Mouse (Mus musculus) intestine, embryonic 16.5 days (tissue): Measurements from ENCODE around the gene Flvcr2. TPM values are rescaled to one million over a fixed set of nuclear protein-coding genes. Genes with fewer than 3 reads are reported as not detected.

Experiments
- ATAC-seq: fragments of 200-750 bp; cut with Nextera tagmentation; 2 replicates; pipeline ENCODE4 v1.8.0; 2017; ENCODE audit warnings: moderate TSS enrichment, moderate library complexity
- H3K27ac ChIP-seq: fragments of 300-500 bp; sonication (generic); 2 replicates; pipeline ENCODE4 v1.5.1; 2014; ENCODE audit warnings: mild to moderate bottlenecking, low read length
- H3K27me3 ChIP-seq: fragments of 300-500 bp; sonication (generic); replicated peaks from 2 replicates; pipeline ENCODE4 v1.6.1; 2014; ENCODE audit warnings: low read length, control low read depth, mixed read lengths; ENCODE audit not compliant: control insufficient read depth, insufficient read depth
- H3K36me3 ChIP-seq: fragments of 300-500 bp; sonication (generic); 2 replicates; pipeline ENCODE4 v1.6.1; 2014; ENCODE audit warnings: low read length, control low read depth; ENCODE audit not compliant: control insufficient read depth, insufficient read depth
- H3K4me1 ChIP-seq: fragments of 300-500 bp; sonication (generic); 2 replicates; pipeline ENCODE4 v1.6.1; 2014; ENCODE audit warnings: low read length, control low read depth, mixed read lengths; ENCODE audit not compliant: control insufficient read depth, insufficient read depth
- H3K4me2 ChIP-seq: fragments of 300-500 bp; sonication (generic); 2 replicates; pipeline ENCODE4 v1.6.1; 2014; ENCODE audit warnings: low read depth, low read length, control low read depth
- H3K4me3 ChIP-seq: fragments of 300-500 bp; sonication (generic); 2 replicates; pipeline ENCODE4 v1.5.1; 2014; ENCODE audit warnings: mild to moderate bottlenecking, low read length
- H3K9ac ChIP-seq: fragments of 300-500 bp; sonication (generic); 2 replicates; pipeline ENCODE4 v1.6.1; 2014; ENCODE audit warnings: low read depth, low read length
- H3K9me3 ChIP-seq: fragments of 300-500 bp; sonication (generic); 2 replicates; pipeline ENCODE4 v1.6.1; 2016; ENCODE audit warnings: low read length, control low read depth; ENCODE audit not compliant: control insufficient read depth
- WGBS: fragments of 180-500 bp; shearing (Covaris S2); extraction: QIAGEN DNeasy Blood & Tissue Kit; methylation state at CpG from one replicate; pipeline ENCODE4 v1.1.7; 2014; 5-methylcytosine and 5-hydroxymethylcytosine counted together
- polyA plus RNA-seq: library from polyadenylated mRNA; unstranded; fragments of >200 nt; fragmentation: Nextera tagmentation; extraction: Ambion mirVana; gene quantifications from 2 replicates; pipeline ENCODE4 v1.2.1, GENCODE M21; 2015

Gene Flvcr2
- polyA plus RNA-seq, 1 experiment from 2014 or later, result 3.8 TPM

DNA sequence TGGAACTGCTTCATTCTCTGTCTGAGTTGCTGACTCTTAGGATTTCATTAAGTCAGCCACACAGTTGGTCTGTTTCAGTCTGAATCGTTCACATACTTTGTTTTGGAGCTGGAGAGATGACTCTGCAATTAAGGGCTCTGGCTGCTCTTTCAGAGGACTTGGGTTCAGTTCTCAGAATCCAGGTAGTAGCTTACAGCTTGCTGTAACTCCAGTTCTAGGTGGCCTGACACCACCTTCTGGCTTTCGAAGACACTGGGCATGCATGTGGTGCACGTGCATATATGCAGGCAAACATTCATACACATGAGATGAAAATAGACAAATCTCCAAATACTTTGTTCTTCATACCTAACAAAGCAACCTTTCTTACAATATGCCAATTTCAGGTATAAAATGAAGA lies 83.5 kb downstream of the Flvcr2 start:
- no peak overlapping the region for H3K27ac ChIP-seq
- H3K36me3 ChIP-seq, result no peaks in the 10 kb centered on the region
- no peak for ATAC-seq
- no peak overlapping the region for H3K9ac ChIP-seq
- H3K4me2 ChIP-seq, result no peak overlapping the region
- WGBS, result 91% methylated on average over 3 of the region's 3 CpGs
- no peaks in the 10 kb centered on the region for H3K27me3 ChIP-seq
- H3K4me3 ChIP-seq, result no peak overlapping the region
- H3K9me3 ChIP-seq, result no peaks in the 10 kb centered on the region
- no peaks in the 10 kb centered on the region for H3K4me1 ChIP-seq

DNA sequence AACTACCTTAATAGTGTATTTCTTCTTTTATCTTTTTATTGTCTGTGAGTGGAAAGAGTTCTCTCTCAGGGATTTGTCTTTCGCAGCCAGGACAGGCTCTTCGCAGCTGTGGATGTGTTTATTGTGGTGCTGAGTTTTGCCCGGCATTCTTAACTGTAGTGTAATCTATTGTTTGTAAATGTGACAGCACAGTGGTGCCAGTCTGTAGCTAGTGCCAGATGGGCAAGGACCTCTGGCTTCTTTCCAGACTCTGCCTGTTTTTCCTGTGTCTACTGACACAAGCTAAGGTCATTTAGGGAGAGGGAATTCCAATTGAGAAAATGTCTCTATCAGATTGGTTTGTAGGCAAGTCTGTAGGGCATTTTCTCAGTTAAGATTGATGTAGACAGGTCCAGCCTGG lies 84.4 kb downstream of the Flvcr2 start:
- no peaks in the 10 kb centered on the region for H3K9me3 ChIP-seq
- no peak overlapping the region for H3K4me3 ChIP-seq
- no peak for ATAC-seq
- H3K27me3 ChIP-seq, result no peaks in the 10 kb centered on the region
- no peak overlapping the region for H3K4me2 ChIP-seq
- H3K4me1 ChIP-seq, result no peaks in the 10 kb centered on the region
- no peak overlapping the region for H3K27ac ChIP-seq
- H3K9ac ChIP-seq, result no peak overlapping the region
- no peaks in the 10 kb centered on the region for H3K36me3 ChIP-seq
- WGBS, result 80% methylated on average over 3 of the region's 3 CpGs

DNA sequence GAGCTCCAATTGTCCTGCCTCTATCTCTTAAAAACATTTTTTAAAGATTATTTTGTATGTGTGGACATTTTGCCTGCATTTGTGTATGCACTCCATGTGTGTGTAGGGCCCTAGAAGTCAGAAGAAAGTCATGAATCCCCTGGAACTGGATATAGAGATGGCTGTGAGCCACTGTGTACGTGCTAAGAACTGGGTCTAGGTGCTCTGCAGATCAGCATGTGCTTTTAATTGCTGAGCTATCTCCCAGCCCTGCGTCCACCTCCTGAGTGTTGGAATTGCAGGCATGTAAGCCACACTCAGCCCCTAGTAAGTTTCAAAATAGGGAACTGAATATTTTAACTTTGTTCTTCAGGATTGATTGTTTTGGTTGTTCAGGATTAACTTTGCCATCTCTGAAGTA lies 88.2 kb downstream of the Flvcr2 start:
- 89% methylated on average over 2 of the region's 2 CpGs for WGBS
- Histone ChIP-seq H3K9me3 (no peaks in the 10 kb centered on the region), H3K4me2 (no peak overlapping the region)

DNA sequence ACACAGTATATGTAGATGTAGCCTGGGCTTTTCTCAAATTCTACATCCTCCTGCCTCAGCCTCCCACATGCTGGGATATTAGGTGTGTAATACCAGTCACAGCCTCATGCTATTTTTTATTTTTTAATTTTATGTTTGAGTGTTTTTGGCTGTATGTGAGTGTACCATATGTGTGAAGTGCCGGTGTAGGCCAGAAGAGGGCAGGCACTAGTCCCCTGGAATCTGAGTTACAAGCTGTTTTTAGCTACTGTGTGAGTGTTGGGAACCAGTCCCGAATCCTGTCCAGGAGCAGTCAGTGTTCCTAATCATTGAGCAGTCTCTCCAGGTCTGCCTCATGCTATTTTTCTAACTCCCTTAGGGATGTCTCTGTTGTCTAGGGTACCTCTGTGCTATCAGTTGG lies 91.4 kb downstream of the Flvcr2 start:
- H3K4me3 ChIP-seq, result no peak overlapping the region
- H3K4me1 ChIP-seq, result no peaks in the 10 kb centered on the region
- no peak for ATAC-seq
- H3K27ac ChIP-seq, result no peak overlapping the region
- no peaks in the 10 kb centered on the region for H3K9me3 ChIP-seq
- 81% methylated on average over 2 of the region's 2 CpGs for WGBS
- no peak overlapping the region for H3K4me2 ChIP-seq
- H3K36me3 ChIP-seq, result no peaks in the 10 kb centered on the region
- H3K27me3 ChIP-seq, result no peaks in the 10 kb centered on the region
- H3K9ac ChIP-seq, result no peak overlapping the region

More for the DNA sequence above, 88.2 kb downstream of the Flvcr2 start:
- no peaks in the 10 kb centered on the region for H3K4me1 ChIP-seq
- no peak for ATAC-seq
- H3K27ac ChIP-seq, result no peak overlapping the region
- H3K4me3 ChIP-seq, result no peak overlapping the region
- no peaks in the 10 kb centered on the region for H3K27me3 ChIP-seq
- no peak overlapping the region for H3K9ac ChIP-seq
- no peaks in the 10 kb centered on the region for H3K36me3 ChIP-seq

DNA sequence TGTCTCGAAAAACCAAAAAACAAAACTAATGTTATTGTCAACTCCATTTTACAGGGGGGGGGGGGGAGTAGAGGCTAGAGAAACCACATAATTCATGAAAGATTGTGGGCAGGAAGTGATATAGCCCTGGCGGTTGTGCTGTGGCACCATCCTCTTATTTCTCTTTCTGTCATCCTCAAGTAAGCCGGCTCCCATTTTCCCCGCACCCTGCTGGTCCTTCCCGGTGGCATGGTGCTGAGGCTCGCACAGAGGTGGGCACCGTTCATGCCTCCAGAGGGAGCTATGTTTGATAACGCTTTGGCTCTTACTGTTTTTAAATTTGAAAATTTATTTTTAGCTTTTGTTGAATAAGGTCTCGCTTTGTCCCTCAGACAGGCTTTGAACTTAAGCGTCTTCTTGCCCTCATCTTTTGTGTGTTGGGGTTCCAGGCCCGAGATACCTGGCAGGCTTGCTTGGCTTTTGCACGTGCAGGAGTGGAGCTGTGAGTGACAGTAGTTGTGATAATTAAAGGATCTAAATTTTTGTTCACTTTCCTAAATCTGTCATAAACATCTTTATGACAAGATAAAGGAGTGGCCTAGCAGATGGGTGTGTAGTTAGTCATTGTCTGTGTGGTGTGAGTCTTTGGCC lies 93.1 kb downstream of the Flvcr2 start:
- WGBS, result 92% methylated on average over 12 of the region's 12 CpGs
- ATAC-seq, result no peak

DNA sequence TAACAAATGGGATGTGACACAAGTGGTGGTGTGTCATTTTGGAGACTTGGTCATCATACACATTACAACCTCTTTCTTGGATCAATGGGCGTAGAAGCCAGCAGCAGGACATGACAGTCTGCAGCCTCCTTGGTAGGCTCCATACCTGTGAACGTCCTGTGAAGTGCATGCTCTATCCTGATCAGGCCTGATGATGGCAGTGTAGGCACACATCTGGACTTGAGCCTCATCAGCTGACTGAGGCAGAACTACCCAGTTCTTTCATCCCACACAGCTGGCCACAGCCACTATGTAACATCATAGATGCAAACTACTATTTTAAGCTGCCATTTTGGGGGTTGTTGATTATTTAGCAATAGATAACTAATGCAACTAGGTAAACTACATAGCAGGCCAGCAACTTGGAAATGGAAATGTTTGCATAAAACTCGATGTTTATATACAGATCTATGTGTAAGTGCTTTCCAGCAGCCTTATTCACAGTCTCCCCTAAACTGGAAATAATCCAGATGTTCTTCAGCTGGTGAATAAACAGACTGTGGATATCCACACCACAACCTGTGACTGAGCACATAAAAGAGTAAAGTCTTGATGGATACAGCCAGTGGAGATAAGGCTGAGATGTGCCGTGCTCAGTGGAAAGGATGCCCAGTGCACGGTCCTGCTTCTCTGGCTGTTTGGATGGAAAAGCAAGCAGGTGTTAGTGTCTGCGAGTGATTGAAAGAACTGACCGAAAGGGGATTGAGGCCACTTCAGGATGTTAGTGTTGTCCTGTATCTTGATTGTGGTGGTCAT lies 102.0 kb downstream of the Flvcr2 start:
- H3K4me3 ChIP-seq, result no peak overlapping the region
- no peaks in the 10 kb centered on the region for H3K9me3 ChIP-seq
- no peaks in the 10 kb centered on the region for H3K27me3 ChIP-seq
- no peak overlapping the region for H3K27ac ChIP-seq
- H3K36me3 ChIP-seq, result no peaks in the 10 kb centered on the region
- ATAC-seq, result peak; percentile 60
- 61% methylated on average over 7 of the region's 7 CpGs for WGBS
- H3K4me1 ChIP-seq, result no peaks in the 10 kb centered on the region
- H3K9ac ChIP-seq, result no peak overlapping the region
- no peak overlapping the region for H3K4me2 ChIP-seq

More for the DNA sequence above, 93.1 kb downstream of the Flvcr2 start:
- H3K4me3 ChIP-seq, result no peak overlapping the region
- no peaks in the 10 kb centered on the region for H3K9me3 ChIP-seq
- no peaks in the 10 kb centered on the region for H3K36me3 ChIP-seq
- H3K9ac ChIP-seq, result no peak overlapping the region
- no peak overlapping the region for H3K4me2 ChIP-seq
- H3K27me3 ChIP-seq, result no peaks in the 10 kb centered on the region
- H3K4me1 ChIP-seq, result no peaks in the 10 kb centered on the region
- no peak overlapping the region for H3K27ac ChIP-seq

DNA sequence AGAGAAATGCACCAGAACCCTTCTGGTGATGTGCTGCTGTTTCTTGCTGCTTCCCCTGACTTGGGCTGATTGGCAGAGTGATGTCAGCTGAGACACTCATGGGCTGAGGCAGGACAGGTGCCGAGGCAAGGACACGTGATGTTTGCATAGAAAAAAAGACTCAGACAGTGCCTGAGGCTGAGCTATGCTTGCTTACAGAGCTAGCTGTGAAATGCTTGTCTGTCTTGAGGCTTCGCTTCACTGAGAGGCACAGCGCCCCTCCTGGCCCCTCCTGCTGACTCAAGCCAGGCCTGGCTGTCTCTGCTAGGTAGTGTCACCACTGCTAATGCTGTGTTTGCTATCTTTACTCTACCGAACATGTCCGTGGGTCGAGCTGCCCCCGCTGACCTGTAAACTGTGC lies 104.3 kb downstream of the Flvcr2 start:
- no peak overlapping the region for H3K4me3 ChIP-seq
- H3K9me3 ChIP-seq, result no peaks in the 10 kb centered on the region
- no peaks in the 10 kb centered on the region for H3K4me1 ChIP-seq
- ATAC-seq, result no peak
- WGBS, result 78% methylated on average over 8 of the region's 8 CpGs
- no peaks in the 10 kb centered on the region for H3K27me3 ChIP-seq
- no peak overlapping the region for H3K4me2 ChIP-seq
- H3K36me3 ChIP-seq, result no peaks in the 10 kb centered on the region
- no peak overlapping the region for H3K9ac ChIP-seq
- H3K27ac ChIP-seq, result no peak overlapping the region

DNA sequence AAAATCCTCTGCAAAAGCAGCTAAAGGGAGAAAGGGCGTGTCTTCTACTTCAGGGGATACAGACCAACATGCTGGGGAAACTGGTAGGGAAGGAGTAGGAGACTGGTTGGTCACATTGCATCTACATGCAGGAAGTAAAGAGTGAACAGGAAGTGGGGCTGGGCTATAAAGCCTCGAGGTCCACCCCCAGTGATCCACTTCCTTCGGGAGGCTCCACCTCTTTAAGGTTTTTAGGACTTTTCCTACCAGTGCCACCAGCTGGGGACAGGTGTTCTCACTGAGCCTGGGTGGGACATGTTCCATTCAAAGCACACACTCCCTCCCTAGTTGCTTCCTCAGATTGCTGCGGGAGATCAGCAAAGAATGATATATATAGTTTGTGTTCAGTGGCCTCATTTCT lies 107.5 kb downstream of the Flvcr2 start:
- no peaks in the 10 kb centered on the region for H3K27me3 ChIP-seq
- H3K4me1 ChIP-seq, result no peaks in the 10 kb centered on the region
- no peaks in the 10 kb centered on the region for H3K9me3 ChIP-seq
- H3K4me2 ChIP-seq, result no peak overlapping the region
- no peak overlapping the region for H3K27ac ChIP-seq
- WGBS, result 80% methylated on average over 4 of the region's 4 CpGs
- no peak overlapping the region for H3K4me3 ChIP-seq
- ATAC-seq, result no peak
- no peak overlapping the region for H3K9ac ChIP-seq
- H3K36me3 ChIP-seq, result no peaks in the 10 kb centered on the region

DNA sequence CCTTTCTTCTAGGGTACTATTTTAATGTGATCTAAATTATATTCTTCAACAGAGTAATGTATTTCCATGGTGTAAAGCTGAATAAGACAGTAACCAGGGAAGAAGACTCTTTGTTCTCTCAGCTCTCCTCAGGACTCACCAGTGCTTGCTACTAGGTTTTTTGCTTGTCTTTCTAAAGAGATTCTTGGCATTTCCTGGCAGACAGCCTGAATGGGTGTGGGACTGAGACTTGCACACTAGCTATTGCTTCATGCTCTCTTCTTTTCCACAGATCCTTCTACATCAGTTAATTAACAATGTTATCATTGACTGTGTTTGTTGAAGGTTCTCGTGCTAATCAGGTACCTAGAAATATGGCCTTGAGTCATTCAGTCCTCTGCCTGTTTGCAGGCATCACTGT lies 107.9 kb downstream of the Flvcr2 start:
- WGBS, result 66% methylated on average over 1 of the region's 1 CpGs
- Histone ChIP-seq H3K4me3 (no peak overlapping the region), H3K27me3 (no peaks in the 10 kb centered on the region), H3K36me3 (no peaks in the 10 kb centered on the region), H3K9ac (no peak overlapping the region), H3K27ac (no peak overlapping the region), H3K9me3 (no peaks in the 10 kb centered on the region), H3K4me2 (no peak overlapping the region), H3K4me1 (no peaks in the 10 kb centered on the region)
- ATAC-seq, result no peak
